In the genomic region with DNA sequence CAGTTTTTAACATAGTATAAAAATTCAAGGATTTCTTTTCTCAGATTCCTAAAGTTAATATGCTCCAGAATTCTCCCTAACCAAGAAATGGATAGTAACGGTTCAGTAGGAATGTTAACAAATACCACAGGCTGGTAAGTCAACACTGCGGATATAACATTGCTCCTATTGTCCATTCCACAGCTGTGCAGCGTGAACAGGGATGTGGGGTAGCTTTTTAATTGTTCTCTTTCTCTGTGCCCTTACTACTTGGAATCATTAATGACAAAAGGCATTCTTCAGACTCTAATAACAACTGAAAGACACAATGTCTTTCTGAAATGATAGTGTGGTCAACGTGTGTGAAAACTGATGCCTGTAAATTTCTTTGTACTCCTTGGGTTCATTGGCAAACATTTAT, we compare ENCODE assay signal across 25 mouse cellular contexts.
"Had no signal": no experiment of that assay in that cellular context is flagged by ENCODE, and none has a peak within 500 bp of the region (broad histone marks: within the 10 kb centered on the region; RNA-seq: fewer than 3 reads in every experiment).

No protein-coding gene starts in this region.

- H3K4me1 ChIP-seq: heart, embryonic 12.5 days; hindbrain, embryonic 12.5 days; intestine, embryonic 15.5 days; limb, embryonic 13.5 days; limb, embryonic 15.5 days; liver, embryonic 12.5 days had no signal

- H3K4me2 ChIP-seq: heart, embryonic 12.5 days; hindbrain, embryonic 12.5 days; hindbrain, embryonic 14.5 days; intestine, embryonic 15.5 days; limb, embryonic 13.5 days; limb, embryonic 15.5 days; liver, embryonic 12.5 days had no signal

- H3K27me3 ChIP-seq: heart, embryonic 12.5 days; hindbrain, embryonic 12.5 days; intestine, embryonic 15.5 days; limb, embryonic 13.5 days; limb, embryonic 15.5 days; liver, embryonic 12.5 days had no signal

- ATAC-seq: hindbrain, embryonic 16.5 days; inflammation-experienced regulatory T-cells, adult 6 months; intestine, embryonic 15.5 days; intestine, postnatal 0 days; liver, embryonic 12.5 days had no signal

- H3K9ac ChIP-seq: heart, embryonic 12.5 days; hindbrain, embryonic 12.5 days; hindbrain, embryonic 14.5 days; intestine, embryonic 15.5 days; limb, embryonic 13.5 days; limb, embryonic 15.5 days; liver, embryonic 12.5 days had no signal

- H3K9me3 ChIP-seq: heart, embryonic 12.5 days; hindbrain, embryonic 10.5 days; hindbrain, embryonic 12.5 days; intestine, embryonic 15.5 days; limb, embryonic 13.5 days; limb, embryonic 15.5 days; liver, embryonic 12.5 days had no signal

- H3K27ac ChIP-seq: gastrocnemius, adult 2 months; heart, adult 2 months; hindbrain, embryonic 10.5 days; hindbrain, embryonic 12.5 days; hindbrain, embryonic 14.5 days; intestine, embryonic 15.5 days; layer of hippocampus, adult 2 months; left cerebral cortex, adult 2 months; limb, embryonic 13.5 days; limb, embryonic 15.5 days; liver, embryonic 12.5 days had no signal

- DNase-seq: gastrocnemius, adult 2 months; gastrocnemius, postnatal 10 days; gastrocnemius, postnatal 25 days; heart, adult 2 months; heart, postnatal 10 days; heart, postnatal 4 days; kidney, adult 18-20 months; kidney, adult 8-10 months; kidney, postnatal 10 days; kidney, postnatal 25 days; kidney, postnatal 4 days; left cerebral cortex, postnatal 4 days had no signal

- H3K36me3 ChIP-seq: heart, embryonic 12.5 days; hindbrain, embryonic 10.5 days; hindbrain, embryonic 12.5 days; intestine, embryonic 15.5 days; limb, embryonic 13.5 days; limb, embryonic 15.5 days; liver, embryonic 12.5 days had no signal

- H3K4me3 ChIP-seq: gastrocnemius, adult 2 months; heart, adult 2 months; heart, embryonic 12.5 days; hindbrain, embryonic 10.5 days; hindbrain, embryonic 12.5 days; intestine, embryonic 15.5 days; layer of hippocampus, adult 2 months; left cerebral cortex, adult 2 months; limb, embryonic 13.5 days; limb, embryonic 15.5 days; liver, embryonic 12.5 days had no signal
